Mouse (Mus musculus) layer of hippocampus, adult 9-10 months (tissue): ENCODE results near the gene Hras.

Experiments
- DNase-seq: peaks from one replicate; pipeline ENCODE4 v3.0.0; 2022; ENCODE audit warnings: low spot score

Gene Hras

GRCm38 (mm10) chr7:141193948-141194347, at the start of gene Hras, which contains the start of gene Lrrc56:
Gene Hras (minus strand): TSS chr7:141194005.
Gene Lrrc56 (plus strand): TSS chr7:141194157.
- DNase-seq, result peak; percentile 90

- no peak for DNase-seq
Observed at GRCm38 (mm10) chr7:141231551-141231950, 37.7 kb upstream of the Hras start.

GRCm38 (mm10) chr7:141231111-141231510, 37.3 kb upstream of the Hras start:
- DNase-seq, result no peak

GRCm38 (mm10) chr7:141230570-141230969, 36.8 kb upstream of the Hras start:
- DNase-seq, result no peak

GRCm38 (mm10) chr7:141229702-141230101, 35.9 kb upstream of the Hras start:
- DNase-seq, result no peak

GRCm38 (mm10) chr7:141228279-141229067, 34.7 kb upstream of the Hras start, which contains the start of gene Phrf1:
Gene Phrf1 (plus strand): TSS chr7:141228784.
- DNase-seq, result peak; percentile 71

GRCm38 (mm10) chr7:141227796-141228195, 34.0 kb upstream of the Hras start:
- no peak for DNase-seq

GRCm38 (mm10) chr7:141226535-141226934, 32.7 kb upstream of the Hras start:
- no peak for DNase-seq

- no peak for DNase-seq
Observed at GRCm38 (mm10) chr7:141222696-141223215, 29.0 kb upstream of the Hras start.

- DNase-seq, result no peak
Observed at GRCm38 (mm10) chr7:141222126-141222467, 28.3 kb upstream of the Hras start.

GRCm38 (mm10) chr7:141221249-141222125, 27.7 kb upstream of the Hras start:
- peak; percentile 85 for DNase-seq

GRCm38 (mm10) chr7:141220377-141220776, 26.6 kb upstream of the Hras start:
- no peak for DNase-seq

GRCm38 (mm10) chr7:141219558-141220099, 25.8 kb upstream of the Hras start:
- no peak for DNase-seq

- no peak for DNase-seq
Observed at GRCm38 (mm10) chr7:141218557-141219133, 24.8 kb upstream of the Hras start.

GRCm38 (mm10) chr7:141218141-141218540, 24.3 kb upstream of the Hras start:
- DNase-seq, result no peak

- DNase-seq, result no peak
Observed at GRCm38 (mm10) chr7:141217343-141218013, 23.7 kb upstream of the Hras start.

- no peak for DNase-seq
Observed at GRCm38 (mm10) chr7:141216894-141217293, 23.1 kb upstream of the Hras start.

GRCm38 (mm10) chr7:141215880-141216733, 22.3 kb upstream of the Hras start:
- DNase-seq, result no peak

GRCm38 (mm10) chr7:141215101-141215879, 21.5 kb upstream of the Hras start, which contains the start of gene Rassf7:
Gene Rassf7 (plus strand): TSS chr7:141215860.
- peak; percentile 59 for DNase-seq

GRCm38 (mm10) chr7:141214310-141214709, 20.5 kb upstream of the Hras start:
- no peak for DNase-seq
